In the genomic region with DNA sequence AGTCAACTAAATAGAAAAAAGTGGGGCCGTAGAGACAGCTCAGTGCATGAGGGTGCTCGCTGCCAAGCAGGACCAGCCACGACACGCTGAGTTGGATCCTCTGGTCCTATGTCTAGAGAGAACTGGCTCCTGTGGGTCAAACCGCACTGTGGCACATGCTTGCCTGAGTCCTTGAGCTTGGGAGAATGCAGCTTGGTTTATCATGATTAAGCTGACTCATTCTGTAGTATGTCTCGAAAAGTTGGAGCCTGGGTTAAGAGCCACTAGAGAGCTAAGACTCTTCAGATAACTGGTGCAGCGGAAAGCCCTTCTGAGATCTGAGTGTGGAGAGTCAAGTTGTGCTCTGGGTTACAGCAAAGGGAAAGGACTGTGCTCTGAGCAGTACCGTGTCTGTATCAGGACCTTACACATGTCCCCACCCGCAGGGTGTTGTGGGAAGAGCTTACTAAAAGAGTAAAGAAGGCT, we compare ENCODE assay signal across 20 mouse cellular contexts. TPM values are rescaled to one million over a fixed set of nuclear protein-coding genes. Genes with fewer than 3 reads are reported as not detected.
DNase-seq lines count a peak whose midpoint lies in the region; ATAC-seq and TF ChIP-seq lines count a peak whose summit lies in the region.
"Had no signal": no experiment of that assay in that cellular context is flagged by ENCODE, and none has a peak within 500 bp of the region (broad histone marks: within the 10 kb centered on the region; RNA-seq: fewer than 3 reads in every experiment).

No protein-coding gene starts in this region.

- H3K4me2 ChIP-seq in liver, embryonic 11.5 days: no peak overlapping the region
- H3K4me2 ChIP-seq in liver, postnatal 0 days (ENCODE audit: low read depth, low read length): no peak overlapping the region
- H3K4me2 ChIP-seq in lung, postnatal 0 days (replicated peaks; ENCODE audit: low read depth, low read length): no peak overlapping the region
- H3K4me2 ChIP-seq: embryonic facial prominence, embryonic 15.5 days; forebrain, embryonic 15.5 days; heart, embryonic 13.5 days had no signal

- H3K4me1 ChIP-seq in liver, embryonic 11.5 days (replicated peaks; ENCODE audit: control insufficient read depth, insufficient read depth, low read length): peaks cover 4% of the 10 kb centered on the region; the same call in 1 of the 2 replicates
- no peaks in the 10 kb centered on the region for H3K4me1 ChIP-seq in liver, postnatal 0 days (ENCODE audit: insufficient read depth)
- no peaks in the 10 kb centered on the region for H3K4me1 ChIP-seq in lung, postnatal 0 days (ENCODE audit: insufficient read depth, low read depth, low read length)
- H3K4me1 ChIP-seq: embryonic facial prominence, embryonic 15.5 days; forebrain, embryonic 15.5 days; limb, embryonic 10.5 days; midbrain, embryonic 10.5 days had no signal

- no peaks in the 10 kb centered on the region for H3K9me3 ChIP-seq in liver, embryonic 11.5 days (ENCODE audit: control insufficient read depth, low read length)
- no peaks in the 10 kb centered on the region for H3K9me3 ChIP-seq in liver, postnatal 0 days (ENCODE audit: low read length)
- no peaks in the 10 kb centered on the region for H3K9me3 ChIP-seq in lung, postnatal 0 days (ENCODE audit: low read length)
- H3K9me3 ChIP-seq: embryonic facial prominence, embryonic 15.5 days; forebrain, embryonic 15.5 days; heart, embryonic 13.5 days; limb, embryonic 10.5 days had no signal

- H3K4me3 ChIP-seq in liver, embryonic 11.5 days (ENCODE audit: low read depth, low read length): no peak overlapping the region
- no peak overlapping the region for H3K4me3 ChIP-seq in liver, postnatal 0 days (ENCODE audit: low read depth, low read length)
- no peak overlapping the region for H3K4me3 ChIP-seq in lung, postnatal 0 days (ENCODE audit: low read depth, low read length)
- H3K4me3 ChIP-seq: embryonic facial prominence, embryonic 15.5 days; forebrain, embryonic 15.5 days; heart, embryonic 13.5 days; limb, embryonic 10.5 days; midbrain, embryonic 10.5 days; myocyte had no signal

- TF ChIP-seq CTCF in liver, postnatal 0 days (IDR thresholded peaks at IDR 0.05; ENCODE audit: low read depth): no peak
- no peak for TF ChIP-seq CTCF in lung, postnatal 0 days (IDR thresholded peaks at IDR 0.05)

- H3K9ac ChIP-seq in liver, embryonic 11.5 days (ENCODE audit: low read depth, low read length): 0 out of 2 replicates have a peak overlapping the region, but pooled peaks have one; percentile 22
- no peak overlapping the region for H3K9ac ChIP-seq in liver, postnatal 0 days (replicated peaks)
- H3K9ac ChIP-seq in lung, postnatal 0 days (replicated peaks; ENCODE audit: low read depth): no peak overlapping the region
- H3K9ac ChIP-seq: embryonic facial prominence, embryonic 15.5 days; forebrain, embryonic 15.5 days; heart, embryonic 13.5 days had no signal

- WGBS in liver, embryonic 11.5 days: 66% methylated on average over 9 of the region's 9 CpGs
- 72% methylated on average over 9 of the region's 9 CpGs for WGBS in liver, postnatal 0 days (ENCODE audit: insufficient replicate concordance)
- 57% methylated on average over 9 of the region's 9 CpGs for WGBS in lung, postnatal 0 days

- TF ChIP-seq EP300 in liver, postnatal 0 days (IDR thresholded peaks at IDR 0.05; ENCODE audit: low read depth): no peak
- peak; percentile 96 for TF ChIP-seq EP300 in lung, postnatal 0 days (IDR thresholded peaks at IDR 0.05)

- H3K27ac ChIP-seq in liver, embryonic 11.5 days (ENCODE audit: low read depth, low read length): no peak overlapping the region
- no peak overlapping the region for H3K27ac ChIP-seq in liver, postnatal 0 days (ENCODE audit: low read depth)
- no peak overlapping the region for H3K27ac ChIP-seq in lung, postnatal 0 days (ENCODE audit: low read length)
- H3K27ac ChIP-seq: embryonic facial prominence, embryonic 15.5 days; forebrain, embryonic 15.5 days; heart, embryonic 13.5 days; limb, embryonic 10.5 days; midbrain, embryonic 10.5 days had no signal

- H3K27me3 ChIP-seq in liver, embryonic 11.5 days (replicated peaks; ENCODE audit: control insufficient read depth, insufficient read depth, low read length): no peaks in the 10 kb centered on the region
- H3K27me3 ChIP-seq in liver, postnatal 0 days (ENCODE audit: insufficient read depth, low read length): no peaks in the 10 kb centered on the region
- no peaks in the 10 kb centered on the region for H3K27me3 ChIP-seq in lung, postnatal 0 days (replicated peaks; ENCODE audit: insufficient read depth, low read length)
- H3K27me3 ChIP-seq: embryonic facial prominence, embryonic 15.5 days; forebrain, embryonic 15.5 days; heart, embryonic 13.5 days had no signal

- ATAC-seq in liver, embryonic 11.5 days (replicated peaks; ENCODE audit: low FRiP score): peak; percentile 81
- no peak for ATAC-seq in liver, postnatal 0 days
- peak; percentile 98 for ATAC-seq in lung, postnatal 0 days
- ATAC-seq: activated CD4-positive, CD25-positive, alpha-beta regulatory T cell, adult 4 months; forebrain, embryonic 15.5 days had no signal

- DNase-seq in liver, embryonic 11.5 days (ENCODE audit: low spot score): no peak
- DNase-seq in liver, postnatal 0 days: no peak
- DNase-seq in NIH3T3 (ENCODE audit: low read depth): peak; percentile 14
- peak; percentile 89 for DNase-seq in c-Kit-positive CD71-positive TER-119-positive erythroid progenitor cells, embryonic 14.5 days (ENCODE audit: low spot score)
- DNase-seq in lung, postnatal 0 days (ENCODE audit: low spot score): peak; percentile 92
- no peak for DNase-seq in kidney, postnatal 36 days
- DNase-seq in frontal cortex, adult 2 months (ENCODE audit: extremely low spot score in 1 of 2, low spot score in 1 of 2): no peak
- no peak for DNase-seq in embryo, embryonic 9.5 days (ENCODE audit: extremely low spot score)
- DNase-seq: cerebellum, postnatal 36 days; gastrocnemius, postnatal 25 days; kidney, postnatal 4 days; layer of hippocampus, postnatal 36 days; right cerebral cortex, postnatal 25 days had no signal

- no peaks in the 10 kb centered on the region for H3K36me3 ChIP-seq in liver, embryonic 11.5 days (ENCODE audit: control insufficient read depth, insufficient read depth, low read length)
- 0 out of 2 replicates have a peak, but pooled peaks cover 3% of the 10 kb centered on the region for H3K36me3 ChIP-seq in liver, postnatal 0 days (replicated peaks; ENCODE audit: insufficient read depth, low read length)
- H3K36me3 ChIP-seq in lung, postnatal 0 days (ENCODE audit: insufficient read depth, low read length): no peaks in the 10 kb centered on the region
- H3K36me3 ChIP-seq: forebrain, embryonic 15.5 days; limb, embryonic 10.5 days; midbrain, embryonic 10.5 days had no signal

RNA-seq across cellular contexts. Expression of a gene that starts 16.4 kb away (rescaled TPM):
- 0.84 and 0.91 TPM in 2 replicates for polyA plus RNA-seq in liver, embryonic 11.5 days (2014; fragmentation: Nextera tagmentation; extraction: Ambion mirVana)
- polyA plus RNA-seq in liver, postnatal 0 days (2015; fragmentation: Nextera tagmentation; extraction: Ambion mirVana): 0.20 and 0.22 TPM in 2 replicates
- polyA plus RNA-seq in lung, postnatal 0 days (2015; fragmentation: Nextera tagmentation; extraction: Ambion mirVana): 4.1 and 4.5 TPM in 2 replicates
- 3.0 and 3.2 TPM in 2 replicates for polyA plus RNA-seq in frontal cortex, adult 2 months (2012; rRNA removed)

Comparison
In these comparisons a context has a peak if more than half of its experiments do, and no peak if none do; other contexts are left out.
1. DNase-seq: peak in NIH3T3 (single experiment), c-Kit-positive CD71-positive TER-119-positive erythroid progenitor cells, embryonic 14.5 days (single experiment) and lung, postnatal 0 days (single experiment); none in liver, embryonic 11.5 days (single experiment), liver, postnatal 0 days (single experiment), kidney, postnatal 36 days (0 of 2), frontal cortex, adult 2 months (0 of 2) and embryo, embryonic 9.5 days (single experiment).